Comparison of ENCODE assay signal across 16 mouse cellular contexts in genomic region chr11:16590541-16590940, GRCm38 (mm10).
DNase-seq lines count a peak whose midpoint lies in the region; ATAC-seq and TF ChIP-seq lines count a peak whose summit lies in the region.
"Had no signal": no experiment of that assay in that cellular context is flagged by ENCODE, and none has a peak within 500 bp of the region (broad histone marks: within the 10 kb centered on the region; RNA-seq: fewer than 3 reads in every experiment).

No protein-coding gene starts in this region.

- no peak overlapping the region for H3K9ac ChIP-seq in heart, embryonic 12.5 days
- H3K9ac ChIP-seq in kidney, embryonic 14.5 days (ENCODE audit: low read depth, low read length): no peak overlapping the region
- no peak overlapping the region for H3K9ac ChIP-seq in ES-E14 (ENCODE audit: insufficient read depth, low read depth, low read length, poor library complexity, severe bottlenecking)
- H3K9ac ChIP-seq in embryonic facial prominence, embryonic 14.5 days (ENCODE audit: low read depth, low read length): no peak overlapping the region
- H3K9ac ChIP-seq: embryonic facial prominence, embryonic 12.5 days; liver, embryonic 13.5 days had no signal

- peaks cover 33% of the 10 kb centered on the region for H3K4me1 ChIP-seq in heart, embryonic 12.5 days (replicated peaks)
- peaks cover 11% of the 10 kb centered on the region for H3K4me1 ChIP-seq in kidney, embryonic 14.5 days (ENCODE audit: control insufficient read depth, insufficient read depth, low read length)
- H3K4me1 ChIP-seq in ES-E14 (ENCODE audit: control insufficient read depth in 2 of 2, insufficient read depth in 2 of 2, low read length in 2 of 2, poor library complexity in 1 of 2): peaks cover 4 to 11% of the 10 kb centered on the region in 2 experiments; a peak in 3 of 4 replicates
- H3K4me1 ChIP-seq in embryonic facial prominence, embryonic 14.5 days (ENCODE audit: control insufficient read depth, insufficient read depth, low read length): peaks cover 13% of the 10 kb centered on the region
- H3K4me1 ChIP-seq: liver, embryonic 13.5 days had no signal

- H3K27me3 ChIP-seq in heart, embryonic 12.5 days (replicated peaks): no peaks in the 10 kb centered on the region
- no peaks in the 10 kb centered on the region for H3K27me3 ChIP-seq in kidney, embryonic 14.5 days (ENCODE audit: control insufficient read depth, insufficient read depth, low read length)
- no peaks in the 10 kb centered on the region for H3K27me3 ChIP-seq in embryonic facial prominence, embryonic 14.5 days (replicated peaks; ENCODE audit: control insufficient read depth, insufficient read depth, low read length)
- H3K27me3 ChIP-seq: embryonic facial prominence, embryonic 12.5 days; liver, embryonic 13.5 days; megakaryocyte, embryonic 14.5 days had no signal

- in situ Hi-C loops in ES-E14 (cut with MboI; ENCODE audit: low sequenced_read_pairs in 2 of 2, unreplicated experiment in 2 of 2): no loop called here

- no peak overlapping the region for H3K4me2 ChIP-seq in heart, embryonic 12.5 days
- no peak overlapping the region for H3K4me2 ChIP-seq in kidney, embryonic 14.5 days (replicated peaks; ENCODE audit: low read depth, low read length)
- no peak overlapping the region for H3K4me2 ChIP-seq in embryonic facial prominence, embryonic 14.5 days (ENCODE audit: low read depth, low read length)
- H3K4me2 ChIP-seq: liver, embryonic 13.5 days had no signal

- H3K4me3 ChIP-seq in heart, embryonic 12.5 days: no peak overlapping the region
- no peak overlapping the region for H3K4me3 ChIP-seq in kidney, embryonic 14.5 days (ENCODE audit: low read length)
- H3K4me3 ChIP-seq in ES-E14 (ENCODE audit: insufficient read depth in 1 of 2, low read depth in 1 of 2, low read length in 2 of 2, poor library complexity in 1 of 2, severe bottlenecking in 1 of 2): no peak overlapping the region
- H3K4me3 ChIP-seq in embryonic facial prominence, embryonic 14.5 days (ENCODE audit: low read depth, low read length): no peak overlapping the region
- H3K4me3 ChIP-seq: embryonic facial prominence, embryonic 12.5 days; left cerebral cortex, adult 2 months; liver, embryonic 13.5 days; megakaryocyte, embryonic 14.5 days had no signal

- DNase-seq in heart, adult 18-20 months: no peak
- peak; percentile 9 for DNase-seq in kidney, adult 9 months
- DNase-seq in ES-E14 (ENCODE audit: low read depth, low spot score) (no peak), MN1 (ENCODE audit: low spot score) (no peak)
- no peak for DNase-seq in embryonic facial prominence, embryonic 14.5 days (ENCODE audit: low spot score)
- DNase-seq in lung, postnatal 36 days: no peak
- DNase-seq: adrenal gland, postnatal 10 days; cerebellum, adult 18-20 months; kidney, adult 8-10 months; liver, embryonic 13.5 days; thymus, postnatal 4 days had no signal

- H3K9me3 ChIP-seq in heart, embryonic 12.5 days (replicated peaks): no peaks in the 10 kb centered on the region
- H3K9me3 ChIP-seq in kidney, embryonic 14.5 days (ENCODE audit: control insufficient read depth, low read length): no peaks in the 10 kb centered on the region
- no peaks in the 10 kb centered on the region for H3K9me3 ChIP-seq in ES-E14 (ENCODE audit: control insufficient read depth, insufficient read depth, low read depth, low read length)
- H3K9me3 ChIP-seq in embryonic facial prominence, embryonic 14.5 days (ENCODE audit: control insufficient read depth, low read length): no peaks in the 10 kb centered on the region
- H3K9me3 ChIP-seq: embryonic facial prominence, embryonic 12.5 days; liver, embryonic 13.5 days; megakaryocyte, embryonic 14.5 days had no signal

- no peak for ATAC-seq in heart, embryonic 12.5 days (ENCODE audit: insufficient number of reproducible peaks, low FRiP score)
- ATAC-seq in kidney, embryonic 14.5 days (ENCODE audit: low FRiP score, low TSS enrichment): no peak
- no peak for ATAC-seq in embryonic facial prominence, embryonic 14.5 days (ENCODE audit: low read depth)

- no peaks in the 10 kb centered on the region for H3K36me3 ChIP-seq in heart, embryonic 12.5 days
- H3K36me3 ChIP-seq in kidney, embryonic 14.5 days (ENCODE audit: control insufficient read depth, insufficient read depth, low read length): no peaks in the 10 kb centered on the region
- no peaks in the 10 kb centered on the region for H3K36me3 ChIP-seq in ES-E14 (ENCODE audit: control insufficient read depth, insufficient read depth, low read length, poor library complexity, severe bottlenecking)
- no peaks in the 10 kb centered on the region for H3K36me3 ChIP-seq in embryonic facial prominence, embryonic 14.5 days (ENCODE audit: control insufficient read depth, insufficient read depth, low read length)
- H3K36me3 ChIP-seq: embryonic facial prominence, embryonic 12.5 days; liver, embryonic 13.5 days had no signal

- 72% methylated on average over 4 of the region's 4 CpGs for WGBS in heart, embryonic 12.5 days
- 79% methylated on average over 4 of the region's 4 CpGs for WGBS in kidney, embryonic 14.5 days
- WGBS in embryonic facial prominence, embryonic 14.5 days: 74% methylated on average over 4 of the region's 4 CpGs

- H3K27ac ChIP-seq in heart, embryonic 12.5 days (ENCODE audit: poor library complexity, severe bottlenecking): peak overlapping the region; percentile 61
- no peak overlapping the region for H3K27ac ChIP-seq in kidney, embryonic 14.5 days (ENCODE audit: low read depth, low read length)
- peak overlapping the region; percentile 67 for H3K27ac ChIP-seq in ES-E14 (ENCODE audit: insufficient read depth, low read depth, low read length, poor library complexity, severe bottlenecking)
- H3K27ac ChIP-seq in embryonic facial prominence, embryonic 14.5 days (replicated peaks; ENCODE audit: low read depth, low read length): peak overlapping the region; percentile 6; the same call in 1 of the 2 replicates
- H3K27ac ChIP-seq: liver, embryonic 13.5 days had no signal

TF ChIP-seq in ES-E14, 5 proteins besides CTCF, POLR2A, EP300 and RAD21:
- TF ChIP-seq MAFK (IDR thresholded peaks at IDR 0.05; ENCODE audit: insufficient read depth, low read depth, low read length) (no peak), ZNF384 (IDR thresholded peaks at IDR 0.05; ENCODE audit: low read depth, low read length) (no peak), HCFC1 (IDR thresholded peaks at IDR 0.05; ENCODE audit: borderline replicate concordance, insufficient read depth, low read length) (no peak), CHD2 (IDR thresholded peaks at IDR 0.05; ENCODE audit: low read depth, low read length) (no peak), ZC3H11A (IDR thresholded peaks at IDR 0.05; ENCODE audit: borderline replicate concordance, low read depth, low read length) (no peak)
TF ChIP-seq in ES-E14: peak in this region for 0.
